Mouse (Mus musculus): Measurements from ENCODE around the gene Aff4. TPM values are rescaled to one million over a fixed set of nuclear protein-coding genes. Genes with fewer than 3 reads are reported as not detected.
A peak's percentile ranks its signal among the peaks of the same experiment; 100 is the strongest.

The Aff4 gene
- polyA plus RNA-seq, 1 experiment from 2014 or later: 72.9 TPM

- peak overlapping the region; percentile 87; the same call in 1 of the 2 replicates for H3K9ac ChIP-seq (ENCODE audit: low read length)
- peak overlapping the region in 1 of 2 experiments; percentile 74; a peak in 1 of 4 replicates for H3K4me3 ChIP-seq (ENCODE audit: control insufficient read depth in 1 of 2, insufficient read depth in 1 of 2, low read depth in 1 of 2, low read length in 2 of 2)
- ATAC-seq (ENCODE audit: insufficient number of reproducible peaks, insufficient read depth, low FRiP score, low read depth): no peak
Measured at GRCm38 (mm10) chr11:53429182-53429581, 78.5 kb downstream of the Aff4 start.

GRCm38 (mm10) chr11:53430300-53430669, 79.7 kb downstream of the Aff4 start:
- WGBS: 0% methylated on average over 34 of the region's 34 CpGs
- H3K9ac ChIP-seq (ENCODE audit: low read length): peak overlapping the region; percentile 87
- peak overlapping the region; percentile 87 for H3K4me2 ChIP-seq (ENCODE audit: low read length)
- H3K4me1 ChIP-seq (ENCODE audit: control insufficient read depth in 2 of 2, insufficient read depth in 2 of 2, low read length in 2 of 2): peaks cover 5 to 28% of the 10 kb centered on the region in 2 experiments
- peak; percentile 23 for ATAC-seq (ENCODE audit: insufficient number of reproducible peaks, insufficient read depth, low FRiP score, low read depth)
- peaks cover 15% of the 10 kb centered on the region for H3K36me3 ChIP-seq (ENCODE audit: control insufficient read depth, insufficient read depth, low read length)
- peak overlapping the region; percentile 89 to 90 for H3K27ac ChIP-seq (replicated peaks in 1 of 2; ENCODE audit: control insufficient read depth in 1 of 2, insufficient read depth in 1 of 2, low read depth in 2 of 2, low read length in 2 of 2)
- peak overlapping the region; percentile 74 to 83 for H3K4me3 ChIP-seq (ENCODE audit: control insufficient read depth in 1 of 2, insufficient read depth in 1 of 2, low read depth in 1 of 2, low read length in 2 of 2)
- no peaks in the 10 kb centered on the region for H3K27me3 ChIP-seq (ENCODE audit: control insufficient read depth, insufficient read depth, low read length)
- H3K9me3 ChIP-seq (ENCODE audit: control insufficient read depth, low read length): no peaks in the 10 kb centered on the region

More at GRCm38 (mm10) chr11:53429182-53429581, 78.5 kb downstream of the Aff4 start:
- H3K27ac ChIP-seq (replicated peaks in 1 of 2; ENCODE audit: control insufficient read depth in 1 of 2, insufficient read depth in 1 of 2, low read depth in 2 of 2, low read length in 2 of 2): no peak overlapping the region
- peaks cover 15% of the 10 kb centered on the region for H3K36me3 ChIP-seq (ENCODE audit: control insufficient read depth, insufficient read depth, low read length)
- H3K4me1 ChIP-seq (ENCODE audit: control insufficient read depth in 2 of 2, insufficient read depth in 2 of 2, low read length in 2 of 2): peaks cover 7 to 31% of the 10 kb centered on the region in 2 experiments
- H3K4me2 ChIP-seq (ENCODE audit: low read length): peak overlapping the region; percentile 87
- no peaks in the 10 kb centered on the region for H3K27me3 ChIP-seq (ENCODE audit: control insufficient read depth, insufficient read depth, low read length)
- H3K9me3 ChIP-seq (ENCODE audit: control insufficient read depth, low read length): no peaks in the 10 kb centered on the region

GRCm38 (mm10) chr11:53430670-53431346, 80.2 kb downstream of the Aff4 start, which contains the start of the genes Uqcrq and Gdf9:
Gene Uqcrq (minus strand): TSS chr11:53430831.
Gene Gdf9 (plus strand): TSS chr11:53431023.
- Histone ChIP-seq H3K4me3 (ENCODE audit: control insufficient read depth in 1 of 2, insufficient read depth in 1 of 2, low read depth in 1 of 2, low read length in 2 of 2) (peak within 1 kb of the TSS; percentile 74 to 83), H3K4me2 (ENCODE audit: low read length) (peak within 1 kb of the TSS; percentile 87), H3K9me3 (ENCODE audit: control insufficient read depth, low read length) (no peaks in the 10 kb centered on the region), H3K4me1 (ENCODE audit: control insufficient read depth in 2 of 2, insufficient read depth in 2 of 2, low read length in 2 of 2) (peaks cover 5 to 23% of the 10 kb centered on the region in 2 experiments), H3K36me3 (ENCODE audit: control insufficient read depth, insufficient read depth, low read length) (peaks cover 15% of the 10 kb centered on the region), H3K27me3 (ENCODE audit: control insufficient read depth, insufficient read depth, low read length) (no peaks in the 10 kb centered on the region), H3K27ac (replicated peaks in 1 of 2; ENCODE audit: control insufficient read depth in 1 of 2, insufficient read depth in 1 of 2, low read depth in 2 of 2, low read length in 2 of 2) (peak within 1 kb of the TSS; percentile 89 to 90), H3K9ac (ENCODE audit: low read length) (peak within 1 kb of the TSS; percentile 87)
- peak; percentile 96 for ATAC-seq (ENCODE audit: insufficient number of reproducible peaks, insufficient read depth, low FRiP score, low read depth)
- under 1% methylated on average over 44 of the region's 44 CpGs for whole genome bisulfite sequencing

DNA sequence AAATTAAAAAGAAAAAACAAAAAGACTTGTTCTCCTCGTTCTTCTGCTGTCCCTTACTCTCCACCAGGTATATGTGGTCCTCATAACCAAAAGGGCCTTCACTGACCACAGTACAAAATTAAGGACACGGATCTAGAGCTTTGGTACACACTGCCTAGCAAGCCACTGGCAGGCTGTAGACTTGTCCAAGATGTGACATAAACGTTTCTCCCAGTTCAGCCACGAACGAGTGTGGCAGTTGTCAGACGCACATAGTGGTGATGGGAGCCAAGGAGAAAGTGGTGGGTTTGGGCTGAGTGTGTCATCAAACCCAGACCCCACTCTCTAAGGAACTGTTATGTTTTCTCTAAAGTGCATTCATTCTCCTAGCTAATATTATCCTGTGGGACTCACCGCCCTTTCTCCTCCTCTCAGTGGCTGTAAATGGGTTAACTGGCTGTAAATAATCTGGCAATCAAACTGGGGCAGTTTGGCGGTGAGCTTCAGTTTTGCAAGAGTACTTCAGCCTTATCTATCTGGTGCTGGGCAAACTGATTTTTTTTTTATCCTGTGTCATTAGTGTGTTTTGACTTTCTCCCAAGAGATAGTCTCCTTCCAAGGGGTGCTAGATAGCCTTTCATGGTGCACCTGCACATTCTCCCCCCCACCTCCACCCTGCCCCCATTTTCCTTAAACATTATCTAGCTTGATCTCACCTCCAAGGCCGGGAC, 80.9 kb downstream of the Aff4 start:
- no peaks in the 10 kb centered on the region for H3K27me3 ChIP-seq (ENCODE audit: control insufficient read depth, insufficient read depth, low read length)
- peak overlapping the region; percentile 67 to 90 for H3K27ac ChIP-seq (replicated peaks in 1 of 2; ENCODE audit: control insufficient read depth in 1 of 2, insufficient read depth in 1 of 2, low read depth in 2 of 2, low read length in 2 of 2)
- peak overlapping the region; percentile 69 for H3K4me2 ChIP-seq (ENCODE audit: low read length)
- H3K36me3 ChIP-seq (ENCODE audit: control insufficient read depth, insufficient read depth, low read length): peaks cover 15% of the 10 kb centered on the region
- H3K4me3 ChIP-seq (ENCODE audit: control insufficient read depth in 1 of 2, insufficient read depth in 1 of 2, low read depth in 1 of 2, low read length in 2 of 2): peak overlapping the region; percentile 74 to 83
- H3K4me1 ChIP-seq (ENCODE audit: control insufficient read depth in 2 of 2, insufficient read depth in 2 of 2, low read length in 2 of 2): peaks cover 5 to 17% of the 10 kb centered on the region in 2 experiments
- H3K9ac ChIP-seq (ENCODE audit: low read length): peak overlapping the region; percentile 58
- H3K9me3 ChIP-seq (ENCODE audit: control insufficient read depth, low read length): no peaks in the 10 kb centered on the region
- 0 out of 2 replicates have a peak, but pooled peaks have one; percentile 2 for ATAC-seq (ENCODE audit: insufficient number of reproducible peaks, insufficient read depth, low FRiP score, low read depth)
- WGBS: 14% methylated on average over 9 of the region's 9 CpGs

- H3K4me1 ChIP-seq (ENCODE audit: control insufficient read depth in 2 of 2, insufficient read depth in 2 of 2, low read length in 2 of 2): peaks cover 2 to 14% of the 10 kb centered on the region in 2 experiments
Measured at GRCm38 (mm10) chr11:53433057-53433456, 82.4 kb downstream of the Aff4 start.

GRCm38 (mm10) chr11:53435504-53435903, 84.9 kb downstream of the Aff4 start:
- Histone ChIP-seq H3K4me3 (ENCODE audit: control insufficient read depth in 1 of 2, insufficient read depth in 1 of 2, low read depth in 1 of 2, low read length in 2 of 2) (no peak overlapping the region), H3K27ac (replicated peaks in 1 of 2; ENCODE audit: control insufficient read depth in 1 of 2, insufficient read depth in 1 of 2, low read depth in 2 of 2, low read length in 2 of 2) (no peak overlapping the region), H3K27me3 (ENCODE audit: control insufficient read depth, insufficient read depth, low read length) (no peaks in the 10 kb centered on the region), H3K4me1 (ENCODE audit: control insufficient read depth in 2 of 2, insufficient read depth in 2 of 2, low read length in 2 of 2) (peaks cover 2 to 5% of the 10 kb centered on the region in 2 experiments; a peak in 3 of 4 replicates), H3K9ac (ENCODE audit: low read length) (no peak overlapping the region), H3K36me3 (ENCODE audit: control insufficient read depth, insufficient read depth, low read length) (no peaks in the 10 kb centered on the region), H3K4me2 (ENCODE audit: low read length) (no peak overlapping the region), H3K9me3 (ENCODE audit: control insufficient read depth, low read length) (no peaks in the 10 kb centered on the region)
- no peak for ATAC-seq (ENCODE audit: insufficient number of reproducible peaks, insufficient read depth, low FRiP score, low read depth)
- 71% methylated on average over 8 of the region's 8 CpGs for WGBS

More at GRCm38 (mm10) chr11:53433057-53433456, 82.4 kb downstream of the Aff4 start:
- WGBS: 27% methylated on average over 6 of the region's 6 CpGs
- Histone ChIP-seq H3K4me2 (ENCODE audit: low read length) (no peak overlapping the region), H3K9ac (ENCODE audit: low read length) (no peak overlapping the region), H3K27me3 (ENCODE audit: control insufficient read depth, insufficient read depth, low read length) (no peaks in the 10 kb centered on the region), H3K36me3 (ENCODE audit: control insufficient read depth, insufficient read depth, low read length) (peaks cover 10% of the 10 kb centered on the region), H3K4me3 (ENCODE audit: control insufficient read depth in 1 of 2, insufficient read depth in 1 of 2, low read depth in 1 of 2, low read length in 2 of 2) (no peak overlapping the region), H3K27ac (replicated peaks in 1 of 2; ENCODE audit: control insufficient read depth in 1 of 2, insufficient read depth in 1 of 2, low read depth in 2 of 2, low read length in 2 of 2) (no peak overlapping the region), H3K9me3 (ENCODE audit: control insufficient read depth, low read length) (no peaks in the 10 kb centered on the region)
- ATAC-seq (ENCODE audit: insufficient number of reproducible peaks, insufficient read depth, low FRiP score, low read depth): no peak

- 80% methylated on average over 6 of the region's 6 CpGs for WGBS
- Histone ChIP-seq H3K27ac (replicated peaks in 1 of 2; ENCODE audit: control insufficient read depth in 1 of 2, insufficient read depth in 1 of 2, low read depth in 2 of 2, low read length in 2 of 2) (no peak overlapping the region), H3K9ac (ENCODE audit: low read length) (no peak overlapping the region), H3K9me3 (ENCODE audit: control insufficient read depth, low read length) (no peaks in the 10 kb centered on the region), H3K4me2 (ENCODE audit: low read length) (no peak overlapping the region), H3K4me1 (ENCODE audit: control insufficient read depth in 2 of 2, insufficient read depth in 2 of 2, low read length in 2 of 2) (peaks cover 2 to 4% of the 10 kb centered on the region in 2 experiments; a peak in 3 of 4 replicates), H3K4me3 (ENCODE audit: control insufficient read depth in 1 of 2, insufficient read depth in 1 of 2, low read depth in 1 of 2, low read length in 2 of 2) (no peak overlapping the region), H3K27me3 (ENCODE audit: control insufficient read depth, insufficient read depth, low read length) (no peaks in the 10 kb centered on the region), H3K36me3 (ENCODE audit: control insufficient read depth, insufficient read depth, low read length) (no peaks in the 10 kb centered on the region)
- ATAC-seq (ENCODE audit: insufficient number of reproducible peaks, insufficient read depth, low FRiP score, low read depth): no peak
Measured at GRCm38 (mm10) chr11:53436338-53436737, 85.7 kb downstream of the Aff4 start.

All from heart, embryonic 14.5 days (tissue).